Mouse (Mus musculus) testis, adult 10 weeks (tissue): ENCODE data around the gene Sptbn4. TPM values are rescaled to one million over a fixed set of nuclear protein-coding genes. Genes with fewer than 3 reads are reported as not detected.

Experiments used
- polyA plus RNA-seq: library from polyadenylated mRNA; stranded (reverse); fragments of 350-450 nt; fragmentation: Illumina TruSeq; extraction: RNeasy Lipid Tissue Mini Kit (QIAGEN cat#74804); gene quantifications from one replicate; pipeline ENCODE4 v1.2.3, GENCODE M21; 2014; ENCODE audit warnings: low read depth, low replicate concordance

Gene Sptbn4
- 0.35 TPM for polyA plus RNA-seq

GRCm38 (mm10) chr7:27447419-27448286 lies at the start of gene Sptbn4, which contains the start of gene Blvrb:
Gene Sptbn4, minus strand, starts transcription at chr7:27447686.
Gene Blvrb, plus strand, starts transcription at chr7:27447978.

GRCm38 (mm10) chr7:27486770-27487697 lies 39.5 kb upstream of the Sptbn4 start, which contains the start of gene Sertad1:
Gene Sertad1, plus strand, starts transcription at chr7:27486910.

GRCm38 (mm10) chr7:27473156-27473834 lies 25.8 kb upstream of the Sptbn4 start, which contains the start of gene Sertad3:
Gene Sertad3, plus strand, starts transcription at chr7:27473768.

GRCm38 (mm10) chr7:27356861-27357594 lies 90.5 kb downstream of the Sptbn4 start, which contains the start of gene Gm20479:
Gene Gm20479, minus strand, starts transcription at chr7:27357419.

GRCm38 (mm10) chr7:27355745-27356240 lies 91.7 kb downstream of the Sptbn4 start, which contains the start of gene Shkbp1:
Gene Shkbp1, minus strand, starts transcription at chr7:27356019.

GRCm38 (mm10) chr7:27337175-27337853 lies 110.2 kb downstream of the Sptbn4 start, which contains the start of gene Ltbp4:
Gene Ltbp4, minus strand, starts transcription at chr7:27337692.

Other genes starting within 250 kb of the Sptbn4 start
- gene Itpkc, start 219.0 kb downstream of the Sptbn4 start, polyA plus RNA-seq: 0.91 TPM
- gene Coq8b, start 214.7 kb downstream of the Sptbn4 start, polyA plus RNA-seq: 2.2 TPM
- gene Numbl, start 189.3 kb downstream of the Sptbn4 start, polyA plus RNA-seq: 0.18 TPM
- gene Ltbp4, start 110.0 kb downstream of the Sptbn4 start, polyA plus RNA-seq: 0.38 TPM
- 0.64 TPM for gene Shkbp1, start 91.7 kb downstream of the Sptbn4 start, polyA plus RNA-seq
- gene Gm20479, start 90.3 kb downstream of the Sptbn4 start, polyA plus RNA-seq: not detected
- not detected for gene Blvrb, start 292 bp upstream of the Sptbn4 start, polyA plus RNA-seq
- 0.52 TPM for gene Sertad3, start 26.1 kb upstream of the Sptbn4 start, polyA plus RNA-seq
- 0.91 TPM for gene Sertad1, start 39.2 kb upstream of the Sptbn4 start, polyA plus RNA-seq
- not detected for gene Prx, start 51.6 kb upstream of the Sptbn4 start, polyA plus RNA-seq
- 4.5 TPM for gene Hipk4, start 75.6 kb upstream of the Sptbn4 start, polyA plus RNA-seq
- 1.1 TPM for gene Pld3, start 105.5 kb upstream of the Sptbn4 start, polyA plus RNA-seq
- gene 2310022A10Rik, start 105.5 kb upstream of the Sptbn4 start, polyA plus RNA-seq: 16.3 TPM
- 12.0 TPM for gene Akt2, start 143.9 kb upstream of the Sptbn4 start, polyA plus RNA-seq
- gene Ttc9b, start 206.2 kb upstream of the Sptbn4 start, polyA plus RNA-seq: not detected
- 0.97 TPM for gene Map3k10, start 226.9 kb upstream of the Sptbn4 start, polyA plus RNA-seq
- 17.5 TPM for gene Zfp607b, start 241.7 kb upstream of the Sptbn4 start, polyA plus RNA-seq